Mouse (Mus musculus): ENCODE results near the gene Dnah6. TPM values are rescaled to one million over a fixed set of nuclear protein-coding genes. Genes with fewer than 3 reads are reported as not detected.

Dnah6 gene
- polyA plus RNA-seq, 1 experiment from 2014 or later: 0.04 TPM

DNA sequence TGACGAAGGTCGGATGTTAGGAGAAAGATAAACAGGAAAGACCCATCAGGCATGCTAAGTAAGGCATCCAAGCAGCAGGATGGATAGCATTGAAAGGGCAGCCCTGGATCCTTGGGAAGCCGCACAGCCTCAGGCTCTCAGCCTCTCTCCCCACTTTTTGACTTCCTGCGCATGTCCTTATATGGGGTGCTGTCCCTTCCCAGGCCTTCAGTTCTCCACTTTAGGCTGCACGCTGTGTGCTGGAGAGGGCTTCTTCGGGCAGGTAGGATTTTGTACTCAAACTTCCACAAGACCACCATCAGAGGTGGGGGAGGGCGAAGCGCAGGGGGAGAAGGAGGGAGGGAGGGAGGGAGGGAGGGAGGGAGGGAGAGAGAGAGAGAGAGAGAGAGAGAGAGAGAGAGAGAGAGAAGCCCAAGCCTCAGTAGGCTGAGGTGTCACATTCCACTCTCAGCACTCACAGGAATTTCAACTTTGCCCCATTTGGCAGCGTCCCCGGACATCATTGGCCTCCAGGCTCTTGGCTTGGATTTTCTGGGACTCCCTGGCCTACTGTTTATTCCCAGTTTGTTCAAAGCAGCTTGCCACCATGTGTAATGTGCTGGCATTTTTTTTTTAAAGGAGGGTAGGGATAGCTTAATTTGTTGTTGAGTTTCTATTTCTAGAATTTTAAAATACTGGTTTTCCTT is 1.5 kb upstream of the Dnah6 start:
- Histone ChIP-seq H3K27me3 (replicated peaks; ENCODE audit: low read depth, poor library complexity, severe bottlenecking) (no peaks in the 10 kb centered on the region), H3K4me1 (peaks cover 22% of the 10 kb centered on the region), H3K27ac (replicated peaks) (peak overlapping the region; percentile 73), H3K36me3 (replicated peaks) (no peaks in the 10 kb centered on the region), H3K9me3 (no peaks in the 10 kb centered on the region), H3K4me3 (peak overlapping the region; percentile 34)
- DNase-seq (ENCODE audit: low spot score): peak; percentile 65
- WGBS: 8% methylated on average over 10 of the region's 10 CpGs

DNA sequence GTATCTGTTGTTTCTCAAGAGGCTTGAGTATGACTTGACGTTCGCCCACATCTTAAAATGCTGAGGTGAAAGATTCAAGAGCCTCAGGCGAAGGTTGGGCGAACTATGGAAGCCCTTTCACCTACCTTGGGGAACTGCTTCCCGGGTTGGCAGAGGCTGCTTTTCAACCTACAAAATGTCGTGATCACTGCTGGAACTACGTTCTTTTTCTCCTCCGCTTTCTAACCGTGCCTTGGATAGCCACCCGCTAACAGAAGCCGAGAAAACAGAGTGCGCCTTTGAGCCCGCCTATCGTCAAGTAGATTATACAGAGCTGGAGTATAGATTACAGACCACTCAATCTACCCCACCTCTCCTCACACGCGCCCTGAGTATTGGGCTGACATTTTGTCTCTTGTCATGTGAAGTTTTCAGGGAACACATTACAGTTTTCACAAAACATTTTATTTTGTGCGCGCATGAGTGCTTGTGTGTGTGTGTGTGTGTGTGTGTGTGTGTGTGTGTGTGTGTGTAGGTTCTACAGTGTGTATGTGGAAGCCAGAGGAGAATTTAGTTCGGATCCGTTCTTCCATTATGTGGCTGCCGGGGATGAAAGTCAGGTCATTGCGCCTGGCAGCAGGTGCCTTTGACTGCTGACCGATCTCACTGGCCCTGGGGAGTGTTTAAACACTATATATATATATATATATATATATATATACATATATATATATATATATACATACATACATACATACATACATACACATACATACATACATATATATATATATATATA is 696 bp upstream of the Dnah6 start:
- Histone ChIP-seq H3K27me3 (replicated peaks; ENCODE audit: low read depth, poor library complexity, severe bottlenecking) (no peaks in the 10 kb centered on the region), H3K27ac (replicated peaks) (peak overlapping the region; percentile 57; the same call in 1 of the 2 replicates), H3K36me3 (replicated peaks) (no peaks in the 10 kb centered on the region), H3K4me3 (peak overlapping the region; percentile 53), H3K9me3 (no peaks in the 10 kb centered on the region), H3K4me1 (peaks cover 22% of the 10 kb centered on the region)
- 30% methylated on average over 23 of the region's 23 CpGs for whole genome bisulfite sequencing
- DNase-seq (ENCODE audit: low spot score): no peak

DNA sequence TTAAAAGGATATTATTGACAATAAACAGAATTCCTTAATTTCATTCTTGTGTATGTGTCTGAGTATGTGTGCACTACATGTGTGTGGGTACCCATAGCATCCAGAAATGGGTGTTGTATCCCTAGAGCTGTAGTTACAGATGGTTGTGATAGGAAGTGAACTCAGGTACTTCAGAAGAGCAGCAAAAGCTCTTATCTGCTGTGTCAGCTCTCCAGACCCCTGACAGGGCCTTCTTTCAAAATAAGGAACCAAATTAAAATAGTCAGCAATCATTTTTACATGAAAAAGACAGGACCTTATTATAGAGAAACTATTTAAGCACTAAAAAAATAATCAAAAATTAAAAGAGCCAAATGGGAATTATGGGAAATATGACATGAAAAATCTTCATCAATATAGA is 9.8 kb downstream of the Dnah6 start:
- no peaks in the 10 kb centered on the region for H3K36me3 ChIP-seq (replicated peaks)
- H3K27ac ChIP-seq (replicated peaks): no peak overlapping the region
- no peaks in the 10 kb centered on the region; the same call in 1 of the 2 replicates for H3K4me1 ChIP-seq
- H3K27me3 ChIP-seq (replicated peaks; ENCODE audit: low read depth, poor library complexity, severe bottlenecking): no peaks in the 10 kb centered on the region
- DNase-seq (ENCODE audit: low spot score): no peak
- no peak overlapping the region for H3K4me3 ChIP-seq
- H3K9me3 ChIP-seq: no peaks in the 10 kb centered on the region

DNA sequence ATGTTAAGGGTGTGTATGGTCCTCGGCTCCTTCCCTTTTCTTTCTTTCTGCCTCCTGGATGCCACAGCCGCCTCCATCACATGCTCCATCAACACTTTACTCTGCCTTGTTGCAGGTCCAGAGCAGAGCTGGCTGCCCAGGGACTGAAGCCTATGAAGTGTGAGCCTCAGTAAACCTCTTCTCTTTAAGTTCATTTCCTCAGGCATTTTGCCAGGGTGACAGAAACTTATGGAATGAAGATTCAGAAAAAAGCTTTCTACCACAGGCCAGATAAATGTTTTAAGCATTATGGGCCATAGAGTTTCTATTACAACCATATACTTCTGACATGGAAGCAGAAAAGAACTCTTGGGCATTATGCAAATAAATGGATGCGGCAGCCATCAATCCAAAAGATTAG is 10.4 kb downstream of the Dnah6 start:
- no peaks in the 10 kb centered on the region; the same call in 1 of the 2 replicates for H3K4me1 ChIP-seq
- H3K9me3 ChIP-seq: no peaks in the 10 kb centered on the region
- no peak overlapping the region for H3K4me3 ChIP-seq
- WGBS: 85% methylated on average over 3 of the region's 3 CpGs
- H3K36me3 ChIP-seq (replicated peaks): no peaks in the 10 kb centered on the region
- DNase-seq (ENCODE audit: low spot score): no peak
- no peak overlapping the region for H3K27ac ChIP-seq (replicated peaks)
- no peaks in the 10 kb centered on the region for H3K27me3 ChIP-seq (replicated peaks; ENCODE audit: low read depth, poor library complexity, severe bottlenecking)

DNA sequence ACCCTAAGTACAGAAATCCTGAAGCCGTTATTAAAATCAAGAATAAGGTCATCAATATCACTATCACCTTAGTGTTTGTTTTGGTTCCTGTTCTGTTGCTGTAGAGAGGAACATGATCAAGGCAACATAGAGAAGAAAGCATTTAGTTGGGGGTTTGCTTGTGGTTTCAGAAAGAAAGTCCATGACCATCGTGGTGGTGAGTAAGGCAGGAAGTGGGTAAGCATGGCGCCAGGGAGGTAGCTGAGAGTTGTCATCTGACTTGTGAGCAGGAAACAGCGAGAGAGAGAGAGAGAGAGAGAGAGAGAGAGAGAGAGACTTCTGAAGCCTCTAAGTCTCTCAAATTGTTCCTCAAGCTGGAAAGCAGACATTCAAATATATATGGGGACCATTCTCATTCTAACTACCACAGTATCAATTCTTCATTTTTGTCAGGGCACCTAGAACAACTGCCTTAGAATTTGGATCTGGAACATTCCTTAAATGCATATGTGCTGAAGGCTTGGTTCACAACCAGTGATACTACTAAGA is 10.9 kb downstream of the Dnah6 start:
- Histone ChIP-seq H3K27ac (replicated peaks) (no peak overlapping the region), H3K36me3 (replicated peaks) (no peaks in the 10 kb centered on the region), H3K27me3 (replicated peaks; ENCODE audit: low read depth, poor library complexity, severe bottlenecking) (no peaks in the 10 kb centered on the region), H3K4me1 (no peaks in the 10 kb centered on the region; the same call in 1 of the 2 replicates), H3K9me3 (no peaks in the 10 kb centered on the region), H3K4me3 (no peak overlapping the region)
- no peak for DNase-seq (ENCODE audit: low spot score)
- 81% methylated on average over 4 of the region's 4 CpGs for WGBS

DNA sequence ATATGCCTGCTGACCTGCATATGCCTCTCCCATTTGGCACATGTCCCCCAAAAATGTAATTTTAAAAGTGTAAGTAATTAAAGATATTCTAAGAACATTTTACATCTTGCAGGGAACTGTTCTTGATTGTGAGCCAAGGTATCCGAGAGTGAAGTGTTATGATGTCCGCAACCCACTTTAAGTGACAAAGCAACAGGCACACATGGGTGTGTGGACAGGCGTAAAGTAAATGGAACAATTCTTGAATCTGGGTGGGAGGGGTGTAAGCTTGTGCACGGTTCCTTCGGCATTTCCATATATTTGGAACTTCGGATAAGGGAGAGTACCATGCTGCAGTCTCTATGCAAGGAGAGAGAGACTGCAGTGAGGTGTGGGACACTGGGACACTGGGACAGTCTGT is 11.9 kb downstream of the Dnah6 start:
- 94% methylated on average over 6 of the region's 6 CpGs for WGBS
- DNase-seq (ENCODE audit: low spot score): no peak
- H3K9me3 ChIP-seq: no peaks in the 10 kb centered on the region

DNA sequence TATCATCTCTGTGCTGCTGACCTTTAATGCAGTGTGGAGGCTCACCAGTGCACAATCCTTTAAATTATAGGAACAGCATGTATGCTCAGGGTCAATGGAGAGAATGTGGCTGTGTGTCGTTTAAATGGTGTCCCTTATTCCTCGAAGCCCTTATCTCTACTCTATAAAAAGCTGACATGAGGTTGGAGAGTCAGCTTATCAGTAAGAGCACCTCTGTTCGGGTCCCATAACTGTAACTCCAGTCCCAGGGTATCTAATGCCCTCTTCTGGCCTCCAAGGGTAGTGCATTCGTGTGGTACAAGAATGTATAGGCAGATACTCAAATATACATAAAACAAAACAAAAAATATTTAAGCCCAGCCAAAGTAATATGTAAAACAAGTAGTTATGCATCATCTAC is 16.5 kb downstream of the Dnah6 start:
- no peak overlapping the region for H3K27ac ChIP-seq (replicated peaks)
- H3K9me3 ChIP-seq: no peaks in the 10 kb centered on the region
- no peaks in the 10 kb centered on the region for H3K36me3 ChIP-seq (replicated peaks)
- 85% methylated on average over 4 of the region's 4 CpGs for WGBS
- no peak for DNase-seq (ENCODE audit: low spot score)
- no peak overlapping the region for H3K4me3 ChIP-seq
- H3K27me3 ChIP-seq (replicated peaks; ENCODE audit: low read depth, poor library complexity, severe bottlenecking): no peaks in the 10 kb centered on the region
- no peaks in the 10 kb centered on the region; the same call in 1 of the 2 replicates for H3K4me1 ChIP-seq

More for the DNA sequence above, 11.9 kb downstream of the Dnah6 start:
- Histone ChIP-seq H3K4me1 (no peaks in the 10 kb centered on the region; the same call in 1 of the 2 replicates), H3K27ac (replicated peaks) (no peak overlapping the region), H3K36me3 (replicated peaks) (no peaks in the 10 kb centered on the region), H3K4me3 (no peak overlapping the region), H3K27me3 (replicated peaks; ENCODE audit: low read depth, poor library complexity, severe bottlenecking) (no peaks in the 10 kb centered on the region)

DNA sequence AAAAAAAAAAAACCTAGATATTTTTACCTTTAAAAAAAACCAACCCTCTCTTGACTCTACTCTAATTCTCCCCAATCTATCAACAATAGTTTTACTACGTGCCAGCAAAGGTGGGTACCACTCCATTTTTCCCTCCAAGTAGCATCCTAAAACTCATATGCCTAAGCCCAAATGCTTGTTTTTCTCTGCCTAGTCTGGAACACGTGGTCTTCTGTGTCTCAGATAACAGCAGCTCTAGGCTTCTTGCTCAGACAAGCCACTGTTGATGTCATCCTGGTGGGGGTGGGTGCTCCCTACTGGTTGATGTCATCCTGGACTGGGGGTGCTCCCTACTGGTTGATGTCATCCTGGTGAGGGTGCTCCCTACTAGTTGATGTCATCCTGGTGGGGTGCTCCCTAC is 17.7 kb downstream of the Dnah6 start:
- 78% methylated on average over 2 of the region's 2 CpGs for WGBS
- Histone ChIP-seq H3K4me3 (no peak overlapping the region), H3K27me3 (replicated peaks; ENCODE audit: low read depth, poor library complexity, severe bottlenecking) (no peaks in the 10 kb centered on the region), H3K36me3 (replicated peaks) (no peaks in the 10 kb centered on the region), H3K27ac (replicated peaks) (no peak overlapping the region), H3K4me1 (no peaks in the 10 kb centered on the region; the same call in 1 of the 2 replicates), H3K9me3 (no peaks in the 10 kb centered on the region)
- no peak for DNase-seq (ENCODE audit: low spot score)

DNA sequence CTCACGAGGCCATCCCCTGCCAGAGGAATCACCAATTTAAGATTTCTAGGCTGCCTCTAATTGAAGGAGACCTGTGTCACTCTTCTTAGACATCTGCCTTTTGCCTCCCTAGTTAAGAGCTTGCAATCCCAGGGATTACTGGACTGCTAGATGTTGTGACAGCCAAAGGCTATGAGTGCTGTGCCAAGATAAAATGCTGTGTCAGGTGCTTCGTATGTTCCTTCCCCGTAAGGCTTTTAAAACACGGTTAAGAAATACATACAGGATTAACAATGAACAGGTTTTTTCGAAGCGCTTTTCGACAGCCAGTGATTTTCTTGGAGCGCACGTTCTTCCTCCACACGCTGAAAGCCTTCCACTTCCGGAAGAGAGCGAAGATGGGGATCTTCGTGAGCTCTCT is 26.2 kb downstream of the Dnah6 start:
- no peaks in the 10 kb centered on the region for H3K36me3 ChIP-seq (replicated peaks)
- 93% methylated on average over 13 of the region's 13 CpGs for WGBS
- H3K27me3 ChIP-seq (replicated peaks; ENCODE audit: low read depth, poor library complexity, severe bottlenecking): no peaks in the 10 kb centered on the region
- H3K4me1 ChIP-seq: no peaks in the 10 kb centered on the region
- no peak overlapping the region for H3K4me3 ChIP-seq
- DNase-seq (ENCODE audit: low spot score): no peak
- H3K9me3 ChIP-seq: peaks cover 7% of the 10 kb centered on the region; the same call in 1 of the 2 replicates
- no peak overlapping the region for H3K27ac ChIP-seq (replicated peaks)

DNA sequence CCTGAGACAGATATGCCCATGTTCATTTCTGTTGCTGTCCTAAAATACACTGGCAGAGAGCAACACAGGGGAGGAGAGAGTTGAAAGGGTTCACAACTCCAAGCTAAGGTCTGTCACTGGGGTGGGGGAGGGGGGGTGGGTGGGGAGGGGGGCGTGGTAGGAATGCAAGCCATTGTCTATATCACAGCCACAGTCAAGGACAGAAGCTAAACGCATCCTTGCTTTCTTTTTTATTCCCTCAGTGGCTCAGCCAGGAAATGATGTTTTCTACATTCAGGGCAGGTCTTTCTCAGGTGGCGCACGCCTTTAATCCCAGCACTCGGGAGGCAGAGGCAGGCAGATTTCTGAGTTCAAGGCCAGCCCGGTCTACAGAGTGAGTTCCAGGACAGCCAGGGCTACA is 30.7 kb downstream of the Dnah6 start:
- 83% methylated on average over 6 of the region's 6 CpGs for whole genome bisulfite sequencing
- Histone ChIP-seq H3K36me3 (replicated peaks) (no peaks in the 10 kb centered on the region), H3K9me3 (no peaks in the 10 kb centered on the region), H3K4me1 (no peaks in the 10 kb centered on the region), H3K4me3 (no peak overlapping the region), H3K27ac (replicated peaks) (no peak overlapping the region), H3K27me3 (replicated peaks; ENCODE audit: low read depth, poor library complexity, severe bottlenecking) (no peaks in the 10 kb centered on the region)
- no peak for DNase-seq (ENCODE audit: low spot score)

DNA sequence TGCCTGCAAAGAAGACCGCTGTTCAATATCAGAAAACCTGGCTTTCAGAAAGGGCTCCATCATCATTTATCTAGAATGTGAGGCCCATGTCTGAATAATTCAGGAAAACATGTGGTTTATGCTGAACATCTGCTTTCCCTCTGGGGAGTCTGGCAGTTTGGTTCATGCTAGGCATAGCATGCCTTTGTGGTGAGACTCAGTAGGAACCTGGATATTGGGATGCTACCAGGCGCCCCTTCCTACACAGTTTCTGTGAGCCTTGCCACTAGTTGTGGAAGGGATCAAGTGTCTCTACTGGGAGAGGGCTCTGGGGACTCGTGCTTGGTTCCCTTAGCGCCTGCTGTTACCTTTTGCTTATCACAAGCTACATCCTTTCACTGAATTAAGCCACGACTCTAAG is 37.2 kb downstream of the Dnah6 start:
- H3K27me3 ChIP-seq (replicated peaks; ENCODE audit: low read depth, poor library complexity, severe bottlenecking): no peaks in the 10 kb centered on the region
- no peak overlapping the region for H3K4me3 ChIP-seq
- no peaks in the 10 kb centered on the region for H3K9me3 ChIP-seq
- H3K4me1 ChIP-seq: peaks cover 11% of the 10 kb centered on the region
- no peak overlapping the region for H3K27ac ChIP-seq (replicated peaks)
- DNase-seq (ENCODE audit: low spot score): no peak
- 82% methylated on average over 5 of the region's 5 CpGs for WGBS
- H3K36me3 ChIP-seq (replicated peaks): no peaks in the 10 kb centered on the region

DNA sequence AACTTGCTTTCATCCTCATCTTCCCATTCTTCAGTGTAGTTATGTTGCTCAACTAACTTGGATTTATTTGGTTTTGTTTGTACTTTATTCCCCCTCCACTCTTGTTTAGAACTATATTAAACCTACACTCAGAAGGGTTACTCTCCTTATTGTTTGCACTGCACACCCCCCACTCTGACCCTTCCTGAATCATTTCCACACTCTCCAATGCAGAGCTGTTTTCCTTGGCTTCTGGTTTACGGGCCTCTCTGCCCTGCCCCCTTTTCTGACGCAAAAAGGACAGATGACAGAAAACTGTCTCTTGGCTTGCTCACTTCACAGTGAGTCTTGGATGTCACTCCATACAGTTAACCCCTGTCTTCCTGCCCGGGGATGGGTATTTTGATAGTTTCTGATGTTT is 38.5 kb downstream of the Dnah6 start:
- Histone ChIP-seq H3K9me3 (no peaks in the 10 kb centered on the region), H3K27me3 (replicated peaks; ENCODE audit: low read depth, poor library complexity, severe bottlenecking) (no peaks in the 10 kb centered on the region), H3K4me3 (no peak overlapping the region), H3K36me3 (replicated peaks) (no peaks in the 10 kb centered on the region), H3K27ac (replicated peaks) (no peak overlapping the region), H3K4me1 (peaks cover 11% of the 10 kb centered on the region)
- 52% methylated on average over 3 of the region's 3 CpGs for WGBS
- DNase-seq (ENCODE audit: low spot score): no peak

DNA sequence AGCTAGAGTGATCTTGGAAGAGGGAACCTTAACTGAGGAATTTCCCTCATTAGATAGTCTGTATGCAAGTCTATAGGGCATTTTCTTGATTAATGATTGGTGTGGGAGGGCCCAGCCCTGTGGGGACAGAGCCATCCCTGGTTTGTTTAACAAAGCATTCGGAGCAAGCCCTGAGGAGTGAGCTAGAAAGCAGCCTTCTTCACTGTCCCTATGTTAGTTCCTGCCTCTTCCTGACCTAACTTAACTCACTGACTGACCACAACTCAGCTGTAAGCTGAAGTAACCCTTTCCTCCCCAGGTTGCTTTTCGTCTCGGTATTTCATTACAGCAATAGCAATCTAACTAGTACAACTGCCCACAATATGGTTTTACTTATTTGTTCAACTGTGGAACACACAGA is 39.0 kb downstream of the Dnah6 start:
- WGBS: 31% methylated on average over 3 of the region's 3 CpGs
- H3K36me3 ChIP-seq (replicated peaks): no peaks in the 10 kb centered on the region
- H3K9me3 ChIP-seq: no peaks in the 10 kb centered on the region
- peaks cover 11% of the 10 kb centered on the region for H3K4me1 ChIP-seq
- H3K4me3 ChIP-seq: no peak overlapping the region
- no peaks in the 10 kb centered on the region for H3K27me3 ChIP-seq (replicated peaks; ENCODE audit: low read depth, poor library complexity, severe bottlenecking)
- no peak overlapping the region for H3K27ac ChIP-seq (replicated peaks)
- no peak for DNase-seq (ENCODE audit: low spot score)
